Mouse (Mus musculus) 416B (cell line): ENCODE measurements around the gene 9130213A22Rik.

ENCODE experiments used
- DNase-seq: peaks from one replicate; pipeline ENCODE4 v3.0.0; 2011; ENCODE audit warnings: low read depth

Gene 9130213A22Rik

GRCm38 (mm10) chr11:69074776-69075069 lies 47.7 kb downstream of the 9130213A22Rik start:
- peak; percentile 17 for DNase-seq

DNA sequence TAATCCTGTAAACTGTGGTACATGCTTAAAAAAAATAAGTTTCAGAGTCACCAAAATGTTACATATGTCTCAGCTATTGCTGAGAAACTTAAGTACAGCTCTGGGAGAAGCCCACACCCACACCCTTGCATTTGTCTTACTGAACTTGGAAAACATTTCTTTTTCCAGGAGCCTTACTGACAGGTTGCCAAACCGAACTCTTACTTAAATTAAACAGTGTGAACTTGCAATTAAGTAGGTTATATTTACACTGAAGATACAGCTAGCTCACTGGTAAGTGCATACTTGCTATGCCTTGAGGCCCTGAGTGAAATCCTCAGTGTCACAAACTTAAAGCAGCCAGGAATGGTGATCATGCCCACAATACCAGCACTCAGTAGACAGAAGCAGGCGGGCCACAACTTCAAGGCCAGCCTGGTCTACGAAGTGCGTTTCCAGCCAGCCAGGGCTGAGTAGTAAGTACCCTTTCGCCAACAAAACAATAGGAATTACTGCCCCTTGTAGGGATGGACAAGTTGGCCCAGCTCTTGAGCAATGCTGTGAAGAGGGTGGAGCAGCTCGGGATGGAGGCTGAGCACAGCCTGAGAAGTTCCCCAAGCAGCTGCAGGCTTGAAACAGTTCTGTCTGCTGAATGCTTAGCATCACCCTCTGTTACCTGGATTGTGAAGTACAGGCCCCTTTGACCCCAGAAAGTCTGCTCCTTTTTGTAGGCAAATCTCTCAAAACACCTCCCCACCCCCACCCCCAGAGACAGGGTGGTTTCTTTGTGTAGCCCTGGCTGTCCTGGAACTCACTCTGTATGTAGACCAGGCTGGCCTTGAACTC lies 48.2 kb downstream of the 9130213A22Rik start:
- peak; percentile 26 for DNase-seq

GRCm38 (mm10) chr11:69073065-69073888 lies 49.1 kb downstream of the 9130213A22Rik start:
- DNase-seq: peak; percentile 99

- DNase-seq: no peak
Measured at GRCm38 (mm10) chr11:69072666-69073064, 49.7 kb downstream of the 9130213A22Rik start.

DNA sequence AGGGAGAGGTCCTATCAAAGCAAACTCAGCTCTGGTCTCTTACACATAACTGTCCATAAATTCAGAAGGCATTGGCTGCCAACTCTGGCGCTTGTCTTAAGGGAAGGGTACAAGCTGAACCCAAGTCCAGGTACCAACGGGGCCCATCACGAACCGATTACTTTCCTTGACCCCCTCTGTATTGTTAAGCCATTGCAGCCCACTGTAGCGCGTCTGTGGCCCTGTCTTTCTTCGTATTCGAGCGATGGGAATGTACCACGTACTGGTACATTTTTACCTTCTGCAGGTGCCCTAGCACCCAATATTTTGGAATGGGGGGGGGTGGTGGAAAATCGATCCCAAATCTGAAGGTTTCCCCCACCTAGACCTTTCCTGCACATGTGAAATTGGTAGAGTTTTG lies 50.2 kb downstream of the 9130213A22Rik start:
- DNase-seq: no peak

GRCm38 (mm10) chr11:69071262-69071661 lies 51.1 kb downstream of the 9130213A22Rik start:
- DNase-seq: no peak

DNA sequence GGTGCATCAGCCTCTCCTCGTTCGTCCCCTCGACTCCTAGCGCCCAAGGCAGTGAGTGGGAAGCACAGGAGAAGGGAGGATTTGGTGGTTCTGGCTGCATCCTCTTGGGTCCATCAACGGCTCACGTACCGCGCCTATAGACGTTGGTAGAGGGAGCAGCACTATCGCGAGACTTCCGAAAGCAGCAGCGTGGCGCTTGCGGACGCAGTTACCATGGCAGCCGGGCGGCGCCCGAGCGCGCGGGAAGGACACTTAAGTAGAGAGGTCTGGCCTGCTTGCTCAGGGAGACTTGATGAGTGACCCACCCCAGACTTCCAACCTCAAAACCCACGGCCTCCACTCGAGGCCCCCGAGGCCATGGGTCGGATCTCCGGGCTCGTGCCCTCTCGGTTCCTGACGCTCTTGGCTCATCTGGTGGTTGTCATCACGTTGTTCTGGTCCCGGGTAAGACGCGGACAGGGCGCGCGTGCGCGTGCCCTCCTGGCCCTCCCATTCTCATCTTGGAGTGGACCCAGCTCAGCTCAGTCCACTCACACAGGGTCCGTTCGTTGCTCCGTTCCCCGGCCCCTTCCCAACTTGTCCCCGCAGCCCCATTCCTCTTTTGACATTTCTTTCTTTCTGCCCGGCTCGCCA lies 51.7 kb downstream of the 9130213A22Rik start, which contains the start of gene Tmem107:
Tmem107 (plus strand) TSS at position 217 of the 633 bp plus-strand sequence.
- peak; percentile 97 for DNase-seq

DNA sequence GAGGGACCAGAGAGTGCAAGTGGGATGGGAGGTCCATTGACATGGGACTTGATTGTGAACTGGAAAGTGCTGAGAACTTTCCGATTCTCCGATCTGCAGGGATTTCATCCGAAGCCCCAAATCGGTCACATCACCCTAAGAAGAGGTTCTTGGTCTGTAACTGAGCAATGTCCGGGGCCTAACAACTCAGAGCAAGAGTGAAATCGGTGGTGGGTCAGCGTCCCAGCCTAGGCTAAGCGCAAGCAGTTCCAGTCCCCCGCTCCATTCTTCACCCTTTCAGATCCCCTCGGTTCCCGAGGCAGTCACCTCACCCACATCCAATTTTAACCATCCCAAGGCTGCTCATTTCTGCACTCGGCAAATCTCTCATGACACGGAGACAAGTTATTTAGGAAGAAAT lies 52.3 kb downstream of the 9130213A22Rik start:
- no peak for DNase-seq
